Mouse (Mus musculus) kidney, postnatal 0 days (tissue): ENCODE data around the gene Mcm8. TPM values are rescaled to one million over a fixed set of nuclear protein-coding genes. Genes with fewer than 3 reads are reported as not detected.
A peak's percentile ranks its signal among the peaks of the same experiment; 100 is the strongest.

Source experiments
- ATAC-seq: fragments of 200-750 bp; cut with Nextera tagmentation; replicated peaks from 2 replicates; pipeline ENCODE4 v1.8.0; 2017; ENCODE audit warnings: low read depth, moderate number of reproducible peaks, moderate TSS enrichment, moderate library complexity; ENCODE audit not compliant: low FRiP score
- DNase-seq: peaks from one replicate; pipeline ENCODE4 v3.0.0-alpha.2; 2016; ENCODE audit warnings: low spot score
- H3K27ac ChIP-seq: fragments of 300-500 bp; sonication (generic); 2 replicates; pipeline ENCODE4 v1.5.1; 2014; ENCODE audit warnings: mild to moderate bottlenecking
- H3K27me3 ChIP-seq: fragments of 300-500 bp; sonication (generic); 2 replicates; pipeline ENCODE4 v1.6.1; 2014; ENCODE audit warnings: low read length, mixed read lengths; ENCODE audit not compliant: insufficient read depth
- H3K36me3 ChIP-seq: fragments of 300-500 bp; sonication (generic); 2 replicates; pipeline ENCODE4 v1.6.1; 2014; ENCODE audit warnings: low read length, mixed read lengths; ENCODE audit not compliant: insufficient read depth
- H3K4me1 ChIP-seq: fragments of 300-500 bp; sonication (generic); replicated peaks from 2 replicates; pipeline ENCODE4 v1.6.1; 2014; ENCODE audit warnings: antibody characterized with exemption, low read length, mixed read lengths; ENCODE audit not compliant: insufficient read depth
- H3K4me2 ChIP-seq: fragments of 300-500 bp; sonication (generic); 2 replicates; pipeline ENCODE4 v1.6.1; 2014; ENCODE audit warnings: mild to moderate bottlenecking, low read length, moderate library complexity, mixed read lengths
- H3K4me3 ChIP-seq: fragments of 300-500 bp; sonication (generic); replicated peaks from 2 replicates; pipeline ENCODE4 v1.5.1; 2014; ENCODE audit warnings: low read depth, low read length
- H3K9ac ChIP-seq: fragments of 300-500 bp; sonication (generic); 2 replicates; pipeline ENCODE4 v1.6.1; 2014; ENCODE audit warnings: low read depth, low read length
- H3K9me3 ChIP-seq: fragments of 300-500 bp; sonication (generic); replicated peaks from 2 replicates; pipeline ENCODE4 v1.6.1; 2016; ENCODE audit warnings: low read length, inconsistent platforms, mixed read lengths
- CTCF ChIP-seq: IDR thresholded peaks from 2 replicates; pipeline ENCODE4 v1.5.1; 2016; ENCODE audit warnings: antibody characterized with exemption, low read depth, mild to moderate bottlenecking, moderate library complexity
- WGBS: fragments of 180-500 bp; shearing (Covaris S2); extraction: QIAGEN DNeasy Blood & Tissue Kit; methylation state at CpG from one replicate; pipeline ENCODE4 v1.1.7; 2014; 5-methylcytosine and 5-hydroxymethylcytosine counted together
- polyA plus RNA-seq: library from polyadenylated mRNA; unstranded; fragments of >200 nt; fragmentation: Nextera tagmentation; extraction: Ambion mirVana; gene quantifications from 2 replicates; pipeline ENCODE4 v1.2.1, GENCODE M21; 2015

The Mcm8 gene
- polyA plus RNA-seq, 1 experiment from 2014 or later: 7.1 TPM

DNA sequence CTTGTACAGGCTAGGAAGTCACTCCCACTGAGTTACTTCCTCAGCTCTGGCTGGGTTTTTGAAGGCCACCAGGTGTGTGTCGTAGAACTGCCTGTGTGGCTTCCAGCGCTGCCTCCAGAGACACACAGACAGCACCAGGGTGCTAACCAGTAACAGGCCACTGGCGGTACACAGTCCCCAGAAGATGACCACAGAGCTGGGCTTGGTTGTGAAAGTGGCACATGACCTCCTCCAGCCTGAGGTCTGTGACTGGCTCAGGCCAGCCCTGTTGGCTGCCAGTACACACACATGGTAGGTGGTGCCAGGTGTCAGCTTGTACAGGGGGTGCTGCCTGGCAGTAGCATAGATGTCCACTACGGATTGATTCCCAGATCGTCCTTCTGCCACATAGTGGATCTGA lies 53.7 kb downstream of the Mcm8 start:
- H3K36me3 ChIP-seq: peaks cover 10% of the 10 kb centered on the region; the same call in 1 of the 2 replicates
- no peak for TF ChIP-seq CTCF
- 78% methylated on average over 5 of the region's 5 CpGs for WGBS
- H3K9ac ChIP-seq: no peak overlapping the region
- no peak overlapping the region for H3K4me3 ChIP-seq
- no peaks in the 10 kb centered on the region for H3K9me3 ChIP-seq
- H3K4me1 ChIP-seq: no peaks in the 10 kb centered on the region
- no peaks in the 10 kb centered on the region for H3K27me3 ChIP-seq
- no peak overlapping the region for H3K4me2 ChIP-seq
- DNase-seq: no peak
- no peak overlapping the region for H3K27ac ChIP-seq
- ATAC-seq: 0 out of 2 replicates have a peak, but pooled peaks have one; percentile 17

DNA sequence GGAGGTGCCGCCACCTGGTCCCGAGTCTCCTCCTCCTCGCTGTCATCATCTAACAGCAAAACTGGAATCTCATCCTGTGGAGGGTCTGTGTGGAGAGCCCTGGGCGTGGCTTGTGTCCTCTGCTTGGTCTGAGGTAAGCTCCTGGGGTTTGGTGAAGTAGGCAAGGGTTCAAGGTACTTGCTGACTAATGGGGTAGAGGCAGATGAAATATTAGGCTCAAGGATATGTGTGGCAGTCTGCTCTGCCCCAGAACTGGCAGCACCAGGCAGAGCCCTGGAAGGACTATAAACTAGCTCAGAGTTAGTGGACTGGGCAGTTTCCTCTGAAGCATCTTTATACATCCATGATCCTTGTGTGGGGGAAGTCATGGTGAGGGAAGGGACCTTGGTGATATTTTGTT lies 54.3 kb downstream of the Mcm8 start:
- no peak overlapping the region for H3K27ac ChIP-seq
- peaks cover 7% of the 10 kb centered on the region; the same call in 1 of the 2 replicates for H3K36me3 ChIP-seq
- H3K4me2 ChIP-seq: no peak overlapping the region
- no peaks in the 10 kb centered on the region for H3K9me3 ChIP-seq
- no peaks in the 10 kb centered on the region for H3K4me1 ChIP-seq
- no peak overlapping the region for H3K9ac ChIP-seq
- WGBS: 77% methylated on average over 4 of the region's 4 CpGs
- H3K4me3 ChIP-seq: no peak overlapping the region
- ATAC-seq (no peak), DNase-seq (no peak)
- H3K27me3 ChIP-seq: no peaks in the 10 kb centered on the region
- no peak for TF ChIP-seq CTCF

DNA sequence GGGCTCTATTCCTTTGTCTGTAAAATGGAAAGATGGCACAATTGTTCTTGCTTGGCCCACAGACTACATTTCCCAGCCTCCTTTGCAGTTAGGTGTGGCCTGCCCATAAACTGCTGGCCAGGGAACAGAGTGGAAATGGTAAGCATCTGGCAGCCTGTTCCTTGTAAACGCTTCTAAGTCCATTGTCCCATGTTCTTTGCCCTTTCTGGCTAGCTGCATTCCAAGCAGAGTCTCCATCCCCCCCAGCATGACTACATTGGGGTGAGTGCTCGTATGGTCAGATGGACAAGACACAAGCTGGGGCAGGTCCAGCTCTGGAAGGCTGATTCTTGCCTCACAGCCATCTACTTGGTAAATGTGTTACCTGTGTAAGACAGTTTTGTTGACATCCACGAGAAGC lies 55.7 kb downstream of the Mcm8 start:
- Histone ChIP-seq H3K27ac (no peak overlapping the region), H3K4me2 (no peak overlapping the region), H3K4me1 (no peaks in the 10 kb centered on the region), H3K36me3 (peaks cover 6% of the 10 kb centered on the region; the same call in 1 of the 2 replicates), H3K9me3 (no peaks in the 10 kb centered on the region), H3K4me3 (no peak overlapping the region), H3K9ac (no peak overlapping the region), H3K27me3 (no peaks in the 10 kb centered on the region)
- no peak for TF ChIP-seq CTCF
- DNase-seq (peak; percentile 12), ATAC-seq (peak; percentile 85)
- 65% methylated on average over 3 of the region's 3 CpGs for WGBS

DNA sequence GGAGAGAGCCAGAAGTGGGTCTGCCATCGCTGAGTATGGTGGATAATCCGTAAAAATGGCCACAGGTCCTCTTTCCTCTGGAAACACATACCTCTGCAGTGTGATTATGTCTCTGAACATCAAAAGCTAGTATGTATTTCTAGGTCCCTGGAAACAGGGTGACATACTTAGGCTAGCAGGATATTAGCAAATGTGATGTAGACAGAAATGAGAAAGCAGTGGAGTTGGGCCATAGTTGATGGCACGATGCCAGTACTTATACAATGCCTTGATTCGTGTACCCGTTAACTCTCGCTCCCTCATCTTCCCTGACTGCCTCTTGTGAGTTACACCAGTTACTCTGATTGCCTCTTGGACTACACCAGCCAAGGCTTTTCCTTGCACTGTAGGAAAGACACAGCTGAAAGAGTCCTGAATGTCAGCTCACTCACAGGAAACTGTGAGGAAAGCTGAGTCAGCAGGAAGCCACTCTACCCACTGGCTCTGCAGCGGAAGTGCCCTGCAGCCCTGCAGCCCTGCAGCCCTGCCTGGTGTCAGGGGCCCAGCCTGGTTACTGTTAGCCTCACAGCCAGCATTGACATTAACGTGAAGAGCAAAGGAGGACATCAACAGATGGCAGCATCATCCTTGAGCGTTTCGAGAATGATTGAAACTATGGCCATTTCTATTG lies 57.9 kb downstream of the Mcm8 start:
- H3K4me2 ChIP-seq: no peak overlapping the region
- no peak for TF ChIP-seq CTCF
- DNase-seq (no peak), ATAC-seq (no peak)
- 77% methylated on average over 10 of the region's 10 CpGs for WGBS
- no peak overlapping the region for H3K27ac ChIP-seq
- H3K4me3 ChIP-seq: no peak overlapping the region
- peaks cover 15% of the 10 kb centered on the region; the same call in 1 of the 2 replicates for H3K27me3 ChIP-seq
- no peak overlapping the region for H3K9ac ChIP-seq
- 0 out of 2 replicates have a peak, but pooled peaks cover under 1% of the 10 kb centered on the region for H3K4me1 ChIP-seq
- no peaks in the 10 kb centered on the region for H3K9me3 ChIP-seq
- H3K36me3 ChIP-seq: no peaks in the 10 kb centered on the region

DNA sequence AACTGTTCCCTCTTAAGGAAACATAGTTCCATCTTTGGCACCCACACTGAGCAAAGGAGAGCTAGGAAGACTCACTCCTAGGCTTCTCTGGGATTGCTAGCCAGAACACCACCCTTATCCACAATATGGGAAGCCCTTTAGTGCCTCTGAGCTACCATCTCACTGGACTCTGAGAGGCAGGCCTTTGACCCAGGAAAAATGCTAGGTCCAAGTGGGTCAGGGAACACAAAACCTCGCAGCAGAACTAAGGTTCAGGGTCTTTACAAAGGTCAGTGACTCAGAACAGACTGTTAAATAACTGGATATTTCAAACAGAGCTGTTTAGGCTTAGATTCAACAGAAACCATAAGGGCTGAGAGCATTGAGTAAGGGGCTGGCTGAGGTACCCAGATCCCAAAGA lies 61.0 kb downstream of the Mcm8 start:
- Histone ChIP-seq H3K4me2 (no peak overlapping the region), H3K36me3 (no peaks in the 10 kb centered on the region), H3K9me3 (no peaks in the 10 kb centered on the region), H3K27me3 (peaks cover 20% of the 10 kb centered on the region; the same call in 1 of the 2 replicates), H3K27ac (no peak overlapping the region), H3K4me1 (0 out of 2 replicates have a peak, but pooled peaks cover 12% of the 10 kb centered on the region), H3K4me3 (no peak overlapping the region), H3K9ac (no peak overlapping the region)
- no peak for ATAC-seq
- no peak for DNase-seq
- WGBS: 57% methylated on average over 1 of the region's 1 CpGs
- TF ChIP-seq CTCF: no peak

DNA sequence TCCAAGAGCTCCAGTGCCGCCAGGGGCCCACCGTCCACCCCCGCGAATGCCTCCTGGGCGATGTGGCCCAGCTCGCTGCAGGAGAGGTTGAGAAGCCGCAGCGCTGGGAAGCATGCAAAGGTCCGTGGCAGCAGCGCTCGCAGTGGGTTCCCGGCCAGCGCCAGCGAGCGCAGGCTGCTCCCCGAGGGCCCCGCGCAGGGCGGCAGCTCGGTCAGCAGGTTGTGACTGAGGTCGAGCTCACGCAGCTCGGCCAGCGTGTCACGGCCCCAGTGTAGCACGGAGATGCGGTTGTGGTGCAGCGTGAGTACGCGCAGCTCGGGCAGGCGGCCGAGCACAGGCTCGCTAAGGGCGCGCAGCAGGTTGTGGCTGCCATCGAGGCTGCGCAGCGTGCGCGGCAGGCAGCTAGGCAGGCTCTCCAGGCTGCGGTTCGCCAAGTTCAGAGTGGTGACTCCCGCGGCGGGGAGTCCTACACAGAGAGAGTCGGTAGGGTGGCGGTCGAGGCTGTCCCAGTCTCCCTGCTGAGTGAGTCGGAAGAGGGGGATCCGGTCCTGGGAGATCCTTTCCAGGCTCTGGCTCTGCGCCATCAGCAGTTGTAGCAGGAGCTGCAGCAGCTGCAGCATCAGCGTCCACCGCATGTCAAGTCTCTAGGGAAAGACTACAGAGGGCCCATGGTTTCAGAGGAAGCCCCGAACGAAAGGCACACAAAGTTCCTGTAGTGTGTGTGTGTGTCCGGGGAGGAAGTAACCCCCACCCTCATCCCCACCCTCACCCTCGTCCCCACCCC lies 63.5 kb downstream of the Mcm8 start:
- WGBS: under 1% methylated on average over 58 of the region's 58 CpGs
- Histone ChIP-seq H3K36me3 (no peaks in the 10 kb centered on the region), H3K27me3 (peaks cover 20% of the 10 kb centered on the region; the same call in 1 of the 2 replicates), H3K4me3 (peak overlapping the region; percentile 44), H3K9ac (0 out of 2 replicates have a peak overlapping the region, but pooled peaks have one; percentile 23), H3K4me1 (0 out of 2 replicates have a peak, but pooled peaks cover 12% of the 10 kb centered on the region), H3K4me2 (peak overlapping the region; percentile 90), H3K27ac (no peak overlapping the region), H3K9me3 (no peaks in the 10 kb centered on the region)
- peak; percentile 55 for DNase-seq
- no peak for TF ChIP-seq CTCF
- ATAC-seq: peak; percentile 57
